Mouse (Mus musculus) limb, embryonic 11.5 days (tissue): ENCODE measurements at regions not wholly inside any gene's neighbourhood (a gene's known extent, or its start where the extent isn't known, plus 50 kb on each side); places are given as distances from the start of the nearest gene placed in this dataset.

Experiments used
- ATAC-seq: fragments of 200-750 bp; cut with Nextera tagmentation; 2 replicates; pipeline ENCODE4 v1.8.0; 2017; ENCODE audit warnings: low read depth; ENCODE audit not compliant: insufficient number of reproducible peaks, low FRiP score, low TSS enrichment
- DNase-seq: peaks from one replicate; pipeline ENCODE4 v3.0.0-alpha.2; 2015; ENCODE audit warnings: low spot score
- H3K27ac ChIP-seq: fragments of 300-500 bp; sonication (generic); replicated peaks from 2 replicates; pipeline ENCODE4 v1.5.1; 2014; ENCODE audit warnings: low read depth, mild to moderate bottlenecking, low read length
- H3K27me3 ChIP-seq: fragments of 300-500 bp; sonication (generic); 2 replicates; pipeline ENCODE4 v1.6.1; 2014; ENCODE audit warnings: mild to moderate bottlenecking, low read length, mixed read lengths; ENCODE audit not compliant: control insufficient read depth, insufficient read depth
- H3K36me3 ChIP-seq: fragments of 300-500 bp; sonication (generic); 2 replicates; pipeline ENCODE4 v1.6.1; 2014; ENCODE audit warnings: mild to moderate bottlenecking, low read length, moderate library complexity, mixed read lengths; ENCODE audit not compliant: control insufficient read depth, insufficient read depth
- H3K4me1 ChIP-seq: fragments of 300-500 bp; sonication (generic); 2 replicates; pipeline ENCODE4 v1.6.1; 2014; ENCODE audit warnings: low read length, mixed read lengths; ENCODE audit not compliant: control insufficient read depth, insufficient read depth
- H3K4me2 ChIP-seq: fragments of 300-500 bp; sonication (generic); 2 replicates; pipeline ENCODE4 v1.6.1; 2014; ENCODE audit warnings: low read depth, mild to moderate bottlenecking, moderate library complexity; ENCODE audit not compliant: severe bottlenecking
- H3K4me3 ChIP-seq: fragments of 300-500 bp; sonication (generic); 2 replicates; pipeline ENCODE4 v1.5.1; 2014; ENCODE audit warnings: low read depth, low read length
- H3K9ac ChIP-seq: fragments of 300-500 bp; sonication (generic); 2 replicates; pipeline ENCODE4 v1.6.1; 2014; ENCODE audit warnings: mild to moderate bottlenecking, low read length
- H3K9me3 ChIP-seq: fragments of 300-500 bp; sonication (generic); 2 replicates; pipeline ENCODE4 v1.6.1; 2016; ENCODE audit warnings: low read length; ENCODE audit not compliant: control insufficient read depth
- WGBS: fragments of 180-500 bp; shearing (Covaris S2); extraction: QIAGEN DNeasy Blood & Tissue Kit; methylation state at CpG from one replicate; pipeline ENCODE4 v1.1.7; 2014; 5-methylcytosine and 5-hydroxymethylcytosine counted together

DNA sequence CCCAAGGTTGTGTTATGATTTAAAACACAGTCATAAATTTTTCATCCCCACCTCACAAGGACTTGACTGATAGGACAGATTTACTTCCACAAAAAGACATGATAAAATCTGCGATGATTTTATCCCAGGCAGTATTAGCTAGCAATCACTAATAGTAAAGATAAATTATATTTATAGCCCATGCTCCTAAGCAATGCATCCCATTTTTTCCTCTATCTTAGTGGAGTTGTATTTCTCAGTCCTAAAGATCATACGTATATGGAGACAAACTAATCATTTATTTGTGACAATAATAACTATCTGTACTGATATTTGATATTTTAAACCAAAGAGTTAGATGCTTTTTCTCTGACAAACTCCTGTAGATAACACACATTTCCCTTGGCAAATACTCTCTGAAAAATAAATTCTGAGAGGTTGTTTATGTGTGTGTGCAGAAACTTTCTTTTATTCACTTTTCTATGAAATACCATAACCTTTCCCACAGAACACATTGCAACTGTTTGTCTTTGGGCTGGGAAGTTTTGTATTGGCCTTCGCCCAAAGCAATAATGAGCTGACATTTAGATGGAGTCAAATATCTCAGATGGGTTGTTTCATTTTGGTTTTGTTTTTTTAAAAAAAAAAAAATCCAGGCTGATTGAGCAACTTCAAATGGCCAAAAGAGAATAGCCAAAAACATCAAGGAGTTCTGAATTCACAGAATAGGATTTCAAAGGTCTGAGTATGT, 355.5 kb upstream of the Lmcd1 start:
- no peak for DNase-seq
- Histone ChIP-seq H3K27me3 (no peaks in the 10 kb centered on the region), H3K4me1 (no peaks in the 10 kb centered on the region), H3K4me3 (no peak overlapping the region), H3K4me2 (no peak overlapping the region), H3K36me3 (no peaks in the 10 kb centered on the region), H3K9ac (no peak overlapping the region), H3K27ac (no peak overlapping the region), H3K9me3 (no peaks in the 10 kb centered on the region)
- ATAC-seq: no peak
- 93% methylated on average over 3 of the region's 3 CpGs for WGBS

- Histone ChIP-seq H3K4me1 (no peaks in the 10 kb centered on the region), H3K27me3 (no peaks in the 10 kb centered on the region), H3K4me3 (no peak overlapping the region), H3K9me3 (no peaks in the 10 kb centered on the region), H3K4me2 (no peak overlapping the region), H3K36me3 (no peaks in the 10 kb centered on the region), H3K9ac (no peak overlapping the region), H3K27ac (no peak overlapping the region)
- 92% methylated on average over 2 of the region's 2 CpGs for WGBS
- no peak for ATAC-seq
- no peak for DNase-seq
Measured at GRCm38 (mm10) chr6:111932596-111932995, 341.0 kb upstream of the Lmcd1 start.

DNA sequence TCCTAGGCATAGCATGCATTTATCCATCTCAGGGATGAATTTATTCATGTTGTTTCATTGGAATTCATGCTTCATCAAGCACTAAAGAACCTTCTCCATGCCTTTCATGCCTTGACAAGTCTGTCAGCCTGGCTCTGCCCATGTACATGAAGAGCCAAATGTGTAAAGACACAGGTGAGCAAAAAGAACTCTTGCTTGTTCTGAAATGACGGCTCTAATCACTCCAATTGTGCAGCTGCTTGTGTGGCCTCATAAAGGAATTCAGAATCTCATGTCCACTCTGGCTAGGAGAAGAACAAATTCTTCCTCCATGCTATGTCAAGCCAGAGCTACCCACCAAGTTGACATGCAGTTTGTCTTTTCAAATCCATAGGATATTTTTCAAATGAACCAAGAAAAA, 319.2 kb upstream of the Lmcd1 start:
- H3K9me3 ChIP-seq: no peaks in the 10 kb centered on the region
- no peak overlapping the region for H3K9ac ChIP-seq
- H3K27ac ChIP-seq: no peak overlapping the region

DNA sequence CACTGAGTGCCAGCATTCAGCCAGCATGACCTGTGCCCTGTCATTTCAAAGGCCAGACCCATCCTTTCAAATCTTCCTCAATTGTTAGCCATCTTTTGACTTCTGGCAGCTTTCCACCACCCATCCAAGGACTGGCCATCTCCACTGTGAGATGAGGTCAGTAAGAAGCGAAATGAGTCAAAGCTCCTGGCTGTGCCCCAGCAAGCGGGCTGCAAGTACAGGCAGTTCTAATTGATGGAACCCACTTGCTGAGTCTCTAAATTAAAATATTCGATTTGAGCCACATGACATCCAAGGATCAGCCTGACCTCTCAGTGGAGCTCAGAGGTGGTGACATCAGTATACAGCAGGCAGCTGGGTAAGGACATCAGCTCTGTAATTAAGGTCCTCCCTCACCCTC, 307.8 kb upstream of the Lmcd1 start:
- Histone ChIP-seq H3K4me3 (no peak overlapping the region), H3K9ac (no peak overlapping the region), H3K4me2 (no peak overlapping the region), H3K4me1 (no peaks in the 10 kb centered on the region), H3K36me3 (no peaks in the 10 kb centered on the region), H3K9me3 (no peaks in the 10 kb centered on the region), H3K27ac (no peak overlapping the region), H3K27me3 (no peaks in the 10 kb centered on the region)
- ATAC-seq: no peak
- no peak for DNase-seq
- 82% methylated on average over 3 of the region's 3 CpGs for WGBS

More for the DNA sequence above, 319.2 kb upstream of the Lmcd1 start:
- H3K4me1 ChIP-seq: no peaks in the 10 kb centered on the region
- no peaks in the 10 kb centered on the region for H3K36me3 ChIP-seq
- H3K4me3 ChIP-seq: no peak overlapping the region
- no peak overlapping the region for H3K4me2 ChIP-seq
- no peak for ATAC-seq
- WGBS: 78% methylated on average over 1 of the region's 1 CpGs
- DNase-seq: no peak
- no peaks in the 10 kb centered on the region for H3K27me3 ChIP-seq

GRCm38 (mm10) chr6:111985452-111985851, 288.1 kb upstream of the Lmcd1 start:
- Histone ChIP-seq H3K9ac (no peak overlapping the region), H3K27ac (no peak overlapping the region), H3K4me3 (no peak overlapping the region), H3K4me2 (no peak overlapping the region), H3K4me1 (no peaks in the 10 kb centered on the region), H3K36me3 (no peaks in the 10 kb centered on the region), H3K9me3 (no peaks in the 10 kb centered on the region), H3K27me3 (no peaks in the 10 kb centered on the region)
- DNase-seq (no peak), ATAC-seq (no peak)
- 71% methylated on average over 1 of the region's 1 CpGs for WGBS

DNA sequence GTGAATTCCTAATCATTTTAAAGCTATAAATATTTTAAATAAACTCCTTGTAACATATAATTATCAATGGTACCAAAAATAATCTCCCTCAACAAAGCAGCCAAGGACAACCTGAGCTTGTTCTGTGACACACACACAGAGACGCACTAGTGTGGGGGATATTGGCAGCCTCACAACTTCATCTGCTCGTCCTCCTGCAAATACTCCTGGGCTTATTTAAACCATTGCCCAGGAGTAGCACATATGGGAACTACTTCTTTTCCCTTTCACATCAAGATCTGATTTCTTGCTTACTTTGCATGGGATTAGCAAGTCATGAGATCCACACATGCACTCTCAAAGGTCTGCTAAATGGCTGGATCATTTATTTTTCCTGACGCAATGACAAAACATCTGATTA, 277.7 kb upstream of the Lmcd1 start:
- no peak overlapping the region for H3K4me2 ChIP-seq
- H3K27ac ChIP-seq: no peak overlapping the region
- H3K27me3 ChIP-seq: no peaks in the 10 kb centered on the region
- H3K36me3 ChIP-seq: no peaks in the 10 kb centered on the region
- H3K4me1 ChIP-seq: no peaks in the 10 kb centered on the region
- ATAC-seq: no peak
- WGBS: 88% methylated on average over 3 of the region's 3 CpGs
- no peak overlapping the region for H3K9ac ChIP-seq
- no peak for DNase-seq
- no peak overlapping the region for H3K4me3 ChIP-seq
- H3K9me3 ChIP-seq: no peaks in the 10 kb centered on the region

DNA sequence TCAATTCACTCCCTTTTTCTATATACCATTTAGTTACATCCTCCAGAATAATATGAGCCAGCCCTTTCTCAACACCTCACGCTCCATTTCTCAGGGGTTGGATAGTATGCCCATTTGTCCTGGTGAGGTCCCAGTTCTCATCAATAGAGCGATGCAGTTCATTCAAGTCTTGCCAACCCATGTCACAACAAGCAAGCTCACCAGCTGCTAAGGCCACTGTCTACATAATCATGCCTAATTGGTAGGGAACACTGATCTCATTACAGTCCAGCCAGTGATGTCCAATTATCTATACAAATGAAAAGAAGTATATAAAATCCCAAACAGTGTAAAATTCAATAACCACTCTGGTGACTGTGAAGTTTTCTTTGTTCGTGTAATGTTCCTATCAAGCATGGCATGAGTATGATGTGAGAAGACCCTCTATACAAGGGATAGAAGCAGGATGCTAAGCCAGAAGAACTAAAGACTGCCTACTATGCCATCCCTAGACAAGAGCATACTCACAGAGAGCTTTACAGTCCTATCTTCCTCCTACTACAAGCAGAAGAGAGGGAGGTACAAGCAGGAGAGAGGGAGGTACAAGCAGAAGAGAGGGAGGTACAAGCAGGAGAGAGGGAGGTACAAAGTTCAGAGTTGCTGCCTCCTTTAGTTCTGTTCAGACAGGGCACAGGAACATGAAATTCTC, 269.6 kb upstream of the Lmcd1 start:
- no peak overlapping the region for H3K27ac ChIP-seq
- WGBS: 86% methylated on average over 3 of the region's 3 CpGs
- H3K27me3 ChIP-seq: no peaks in the 10 kb centered on the region
- H3K9me3 ChIP-seq: no peaks in the 10 kb centered on the region
- ATAC-seq (no peak), DNase-seq (no peak)
- no peaks in the 10 kb centered on the region for H3K36me3 ChIP-seq
- no peak overlapping the region for H3K4me3 ChIP-seq
- H3K9ac ChIP-seq: no peak overlapping the region
- H3K4me1 ChIP-seq: no peaks in the 10 kb centered on the region
- no peak overlapping the region for H3K4me2 ChIP-seq

DNA sequence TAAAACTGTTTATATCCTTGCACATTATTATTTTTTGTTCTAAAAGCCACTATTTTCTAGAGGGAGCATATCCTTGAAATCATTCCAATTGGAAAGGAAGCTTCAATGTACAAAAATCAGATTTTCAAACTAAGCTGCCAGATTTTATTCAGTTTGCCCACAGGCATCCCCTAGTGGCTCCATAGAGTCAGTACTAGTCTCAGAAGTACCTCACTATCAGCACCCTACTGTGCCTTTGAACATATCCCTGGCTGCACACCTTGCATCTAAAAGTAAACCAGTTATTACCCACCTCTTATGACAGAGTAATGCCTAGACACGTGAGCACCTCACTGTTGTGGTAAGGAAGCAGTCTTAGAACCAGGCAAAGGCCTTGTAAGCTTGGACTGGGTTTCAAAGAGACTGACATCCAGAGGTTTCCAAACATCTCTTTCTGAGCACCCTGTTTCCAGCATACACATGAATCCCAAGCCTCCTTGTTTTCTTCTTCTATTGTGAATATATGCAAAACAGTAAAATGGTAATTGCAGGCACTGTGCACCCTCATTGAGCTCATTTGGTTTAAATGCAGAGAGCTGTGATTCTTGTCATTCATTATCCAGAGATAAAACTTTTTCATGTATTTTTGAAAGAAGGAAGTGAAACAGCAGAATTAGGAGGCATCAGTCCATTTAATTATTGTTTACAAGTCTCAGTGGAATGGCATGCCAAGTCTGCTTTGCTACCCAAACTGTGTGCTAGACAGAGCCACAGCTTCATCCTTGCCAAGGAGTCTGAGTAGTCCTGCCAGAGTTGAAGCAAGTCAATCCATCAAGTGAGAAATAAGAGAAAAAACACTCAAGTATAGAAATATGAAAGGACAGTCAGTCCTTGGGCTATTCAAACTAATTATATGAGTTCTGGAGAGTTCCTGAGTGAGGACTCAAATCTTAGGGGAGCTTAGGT, 247.0 kb upstream of the Lmcd1 start:
- no peak overlapping the region for H3K4me2 ChIP-seq
- 49% methylated on average over 1 of the region's 1 CpGs for WGBS
- H3K9ac ChIP-seq: no peak overlapping the region
- H3K27me3 ChIP-seq: no peaks in the 10 kb centered on the region
- H3K36me3 ChIP-seq: no peaks in the 10 kb centered on the region
- H3K4me3 ChIP-seq: no peak overlapping the region
- no peaks in the 10 kb centered on the region for H3K9me3 ChIP-seq
- no peaks in the 10 kb centered on the region for H3K4me1 ChIP-seq
- no peak overlapping the region for H3K27ac ChIP-seq
- ATAC-seq (no peak), DNase-seq (no peak)
